Mouse (Mus musculus): ENCODE data around the gene Pdcd5.

The Pdcd5 gene

DNA sequence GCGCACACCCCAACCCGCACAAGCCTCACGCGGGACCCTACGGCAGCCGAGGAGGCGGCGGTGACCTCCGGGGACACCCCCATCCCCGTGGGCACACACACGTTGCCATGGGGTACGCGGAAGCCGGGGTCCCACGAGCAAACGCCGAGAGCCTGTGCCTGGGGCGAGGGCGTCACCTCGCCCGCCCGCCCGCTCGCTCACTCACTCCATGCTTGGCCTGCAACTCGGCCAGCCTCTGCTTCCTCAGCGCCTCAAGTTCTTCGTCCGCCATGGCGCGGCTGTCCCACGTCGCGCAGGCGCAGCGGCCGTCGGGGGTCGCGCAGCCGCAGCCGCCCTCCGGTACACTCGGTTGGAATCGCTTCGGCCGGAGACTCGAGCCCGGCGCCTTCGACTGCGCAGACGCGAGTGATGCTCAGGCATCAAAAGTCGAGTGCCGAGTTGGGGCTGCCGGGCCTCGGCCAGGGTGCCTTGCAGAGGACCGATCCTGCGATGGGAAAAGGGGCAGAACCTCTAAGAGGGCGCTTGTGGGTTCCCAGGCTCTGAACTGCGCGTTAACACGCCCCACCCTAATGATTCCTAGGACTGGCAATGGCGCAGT is at the start of gene Pdcd5:
TSS of gene Pdcd5 (minus strand) at position 421 of the 598 bp plus-strand sequence.
- peak; percentile 97 for DNase-seq (ENCODE audit: low read depth, low spot score)

DNA sequence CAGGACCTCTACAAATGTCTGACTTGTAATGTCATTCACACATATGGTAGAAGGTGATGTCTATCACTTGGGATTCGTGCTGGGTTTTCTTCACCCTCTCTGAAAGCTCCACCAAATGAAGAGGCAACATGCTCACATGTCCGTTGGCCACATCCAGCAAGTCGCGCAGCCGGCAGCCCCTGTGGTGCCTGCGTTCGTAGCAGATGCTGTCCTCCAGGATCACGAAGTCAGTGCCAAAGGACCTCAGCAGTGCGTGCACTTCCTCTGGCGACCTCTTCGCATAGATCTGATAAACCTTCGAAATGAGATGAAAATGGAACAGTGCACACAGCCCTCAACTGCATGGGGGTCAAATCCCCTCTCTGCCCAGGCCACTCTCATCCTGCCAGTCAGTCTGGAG is 45.3 kb upstream of the Pdcd5 start:
- DNase-seq (ENCODE audit: low read depth, low spot score), result no peak

DNA sequence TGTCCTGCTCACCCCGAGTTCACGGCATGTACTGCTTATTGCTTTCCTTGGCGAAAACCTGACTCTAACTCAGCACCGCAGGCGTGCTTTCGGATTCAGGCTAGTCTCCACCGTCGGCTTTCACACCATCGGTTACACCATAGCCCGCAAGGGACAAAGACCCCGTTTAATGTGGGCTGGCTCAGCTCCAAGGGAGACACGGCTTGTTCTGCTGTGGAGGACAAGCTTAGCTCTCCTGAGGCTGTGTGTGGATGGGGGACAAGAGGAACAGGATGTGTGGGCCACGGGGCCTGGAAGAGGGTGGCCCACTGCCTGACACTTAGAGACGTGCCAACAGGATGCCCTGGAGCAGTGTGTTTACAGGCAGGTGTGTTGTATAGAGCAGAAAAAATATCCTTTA is 44.8 kb upstream of the Pdcd5 start:
- no peak for DNase-seq (ENCODE audit: low read depth, low spot score)

DNA sequence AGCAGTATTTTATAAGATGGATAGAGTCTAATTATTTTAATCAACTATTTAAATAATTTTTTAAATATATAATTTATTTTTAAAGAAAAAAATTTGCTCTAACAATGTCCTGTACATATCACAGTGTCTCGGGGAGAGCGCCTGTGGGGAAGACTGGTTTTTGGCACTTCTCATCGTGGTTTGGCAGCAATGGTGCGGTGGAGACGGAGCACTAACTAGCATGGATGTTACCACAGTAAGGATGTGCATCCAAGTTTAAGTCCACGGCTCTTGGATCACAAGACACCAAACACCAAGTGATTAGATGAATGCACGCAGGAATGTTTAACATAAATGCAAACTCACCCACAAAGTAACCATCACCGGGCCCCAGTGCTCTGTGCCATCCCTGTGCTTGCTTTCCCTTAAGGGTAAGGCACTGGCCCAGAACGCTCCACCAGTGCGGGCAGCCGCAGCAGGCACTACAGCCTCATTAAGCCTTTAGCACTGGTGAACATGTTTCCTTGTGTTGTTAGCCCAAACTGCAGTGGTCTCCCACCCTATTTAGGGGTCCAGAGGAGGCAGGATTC is 41.5 kb upstream of the Pdcd5 start:
- no peak for DNase-seq (ENCODE audit: low read depth, low spot score)

DNA sequence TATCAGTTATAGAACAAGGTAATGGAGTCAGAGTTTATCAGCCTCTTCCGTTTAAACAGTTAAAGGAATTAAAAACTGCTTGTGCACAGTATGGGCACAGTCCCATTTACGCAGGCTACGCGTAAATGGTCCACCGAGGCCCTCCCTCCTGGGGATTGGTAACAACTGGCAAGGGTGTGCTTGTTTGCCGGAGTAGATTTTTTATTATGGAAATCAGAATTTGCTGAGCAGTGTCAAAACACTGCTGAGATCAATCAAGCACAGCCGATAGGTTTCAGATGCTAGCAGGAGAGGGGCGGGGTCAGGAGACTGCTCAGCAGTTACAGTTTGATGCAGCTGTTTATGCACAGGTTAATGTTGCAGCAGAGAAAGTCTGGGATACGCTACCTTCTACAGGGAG is 41.0 kb upstream of the Pdcd5 start:
- DNase-seq (ENCODE audit: low read depth, low spot score), result no peak

DNA sequence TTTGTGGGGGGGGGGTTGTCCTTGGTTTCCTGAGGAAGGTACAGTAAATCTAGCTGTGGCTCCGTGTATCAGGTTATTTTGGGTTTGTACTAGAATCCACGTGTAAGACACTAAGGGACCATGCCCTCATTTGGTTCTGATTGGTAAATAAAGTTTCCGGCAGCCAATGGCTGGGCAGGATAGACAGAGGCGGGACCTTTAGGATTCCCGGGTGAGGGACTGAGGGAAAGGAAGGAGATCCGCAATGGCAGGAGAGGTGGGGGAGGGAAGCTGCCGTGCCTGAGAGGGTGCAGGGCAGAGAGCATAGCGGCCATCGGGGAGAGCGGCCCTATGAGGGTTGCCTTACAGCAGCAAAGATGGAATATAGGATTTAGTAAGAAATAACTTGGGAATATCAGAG is 39.9 kb upstream of the Pdcd5 start:
- no peak for DNase-seq (ENCODE audit: low read depth, low spot score)

DNA sequence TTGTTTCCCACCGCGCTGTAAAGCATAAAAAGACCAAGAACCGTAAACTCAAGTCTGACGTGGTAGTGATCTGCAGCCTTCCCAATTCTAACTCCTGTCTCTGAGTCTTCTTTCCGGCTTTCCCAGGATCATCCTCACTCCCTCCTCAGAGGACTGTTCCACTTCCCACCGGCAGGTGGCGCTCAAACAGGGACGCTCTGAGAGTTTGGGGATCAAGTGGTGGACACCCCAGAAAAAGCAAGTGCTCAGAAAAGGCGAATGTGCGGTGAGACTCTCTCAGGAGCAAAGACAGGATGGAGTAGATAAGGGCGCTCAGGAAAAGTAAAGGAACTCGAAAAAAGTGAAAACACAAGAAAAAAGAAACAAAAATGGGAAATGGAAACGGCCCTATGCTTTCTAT is 39.4 kb upstream of the Pdcd5 start:
- no peak for DNase-seq (ENCODE audit: low read depth, low spot score)

DNA sequence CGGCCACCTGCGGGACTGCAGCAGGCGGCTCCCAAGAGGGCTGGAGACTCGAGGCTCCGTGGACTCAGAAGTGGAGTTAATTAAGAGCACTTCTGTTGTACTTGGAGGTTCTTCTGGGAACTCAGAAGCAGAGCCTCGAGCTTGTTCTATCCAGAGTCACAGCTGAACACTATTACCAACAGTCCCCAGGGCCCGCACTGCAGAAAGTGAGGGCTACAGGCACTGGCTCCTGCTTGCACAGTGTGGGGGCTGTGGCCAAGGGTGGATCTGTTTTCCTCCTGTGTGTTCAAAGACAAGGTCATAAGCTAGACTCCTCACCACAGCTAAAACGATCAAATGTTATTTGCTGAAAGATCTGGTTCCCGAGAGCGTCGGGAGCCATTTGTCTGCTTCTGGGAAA is 38.9 kb upstream of the Pdcd5 start:
- no peak for DNase-seq (ENCODE audit: low read depth, low spot score)

DNA sequence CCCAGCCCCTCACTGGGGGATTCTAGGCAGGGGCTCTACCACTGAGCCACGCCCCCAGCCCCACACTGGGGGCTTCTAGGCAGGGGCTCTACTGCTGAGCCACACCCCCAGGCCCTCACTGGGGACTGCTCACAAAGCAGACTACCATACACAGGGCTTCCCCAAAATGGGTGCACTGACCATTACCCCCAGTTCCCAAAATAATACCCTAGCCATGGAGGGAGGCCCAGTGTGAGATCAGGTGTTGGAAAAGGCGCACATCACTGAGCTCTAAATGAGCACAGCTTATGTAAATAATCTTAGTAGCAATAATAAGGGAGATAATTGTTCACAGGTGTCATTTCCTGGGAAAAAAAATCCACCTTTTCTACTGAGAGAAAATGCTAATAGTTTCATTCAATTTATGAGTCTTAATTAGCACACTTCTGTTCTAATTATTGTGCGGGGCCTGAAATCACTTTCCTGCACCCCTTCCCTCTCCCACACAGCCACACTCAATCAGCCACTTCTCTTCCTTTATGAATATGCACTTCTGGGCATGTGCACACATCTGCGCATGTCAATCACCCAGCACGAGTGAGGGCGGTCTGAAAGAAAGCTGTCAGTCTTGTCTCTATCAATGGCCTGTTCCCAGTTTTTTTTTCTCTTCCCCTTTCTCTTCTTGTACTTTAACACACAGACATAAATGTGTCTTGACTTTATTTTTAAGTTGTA is 36.2 kb upstream of the Pdcd5 start:
- DNase-seq (ENCODE audit: low read depth, low spot score), result no peak

DNA sequence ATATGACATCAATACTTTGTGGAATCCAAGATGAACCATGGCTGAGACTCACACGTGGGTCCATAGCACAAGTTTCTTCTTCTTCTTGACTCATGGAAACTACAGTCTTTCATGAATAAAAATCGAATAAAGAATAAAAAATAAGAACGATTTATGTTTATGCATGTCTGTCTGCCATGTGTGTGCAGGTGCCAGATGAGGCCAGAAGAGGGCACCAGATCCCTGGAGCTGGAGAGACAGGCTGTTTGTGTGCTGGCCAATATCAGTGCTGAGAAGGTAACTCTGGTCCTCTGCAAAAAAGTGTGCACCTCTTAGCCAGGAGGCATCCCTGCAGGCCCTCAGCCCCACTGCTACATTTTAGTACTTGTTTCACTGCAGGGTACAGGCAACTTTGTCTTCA is 34.2 kb upstream of the Pdcd5 start:
- no peak for DNase-seq (ENCODE audit: low read depth, low spot score)

DNA sequence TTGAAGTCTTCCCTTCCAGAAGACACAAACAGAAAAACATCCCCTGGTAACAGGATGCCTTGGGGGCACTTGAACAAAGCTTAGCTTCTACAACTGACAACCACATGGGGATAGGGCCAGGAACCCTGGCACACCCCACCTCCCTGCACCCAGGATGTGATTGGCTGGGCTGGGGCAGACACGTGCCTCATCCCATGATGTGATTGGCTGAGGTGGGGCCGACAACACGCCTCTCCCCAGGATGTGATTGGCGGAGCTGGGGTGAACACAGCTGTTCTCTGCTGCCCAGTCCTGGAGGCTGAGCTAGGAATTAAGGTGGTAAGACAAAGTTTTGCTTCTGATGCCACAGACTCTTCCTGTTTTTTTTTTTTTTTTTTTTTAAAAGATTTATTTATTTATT is 31.7 kb upstream of the Pdcd5 start:
- DNase-seq (ENCODE audit: low read depth, low spot score), result no peak

DNA sequence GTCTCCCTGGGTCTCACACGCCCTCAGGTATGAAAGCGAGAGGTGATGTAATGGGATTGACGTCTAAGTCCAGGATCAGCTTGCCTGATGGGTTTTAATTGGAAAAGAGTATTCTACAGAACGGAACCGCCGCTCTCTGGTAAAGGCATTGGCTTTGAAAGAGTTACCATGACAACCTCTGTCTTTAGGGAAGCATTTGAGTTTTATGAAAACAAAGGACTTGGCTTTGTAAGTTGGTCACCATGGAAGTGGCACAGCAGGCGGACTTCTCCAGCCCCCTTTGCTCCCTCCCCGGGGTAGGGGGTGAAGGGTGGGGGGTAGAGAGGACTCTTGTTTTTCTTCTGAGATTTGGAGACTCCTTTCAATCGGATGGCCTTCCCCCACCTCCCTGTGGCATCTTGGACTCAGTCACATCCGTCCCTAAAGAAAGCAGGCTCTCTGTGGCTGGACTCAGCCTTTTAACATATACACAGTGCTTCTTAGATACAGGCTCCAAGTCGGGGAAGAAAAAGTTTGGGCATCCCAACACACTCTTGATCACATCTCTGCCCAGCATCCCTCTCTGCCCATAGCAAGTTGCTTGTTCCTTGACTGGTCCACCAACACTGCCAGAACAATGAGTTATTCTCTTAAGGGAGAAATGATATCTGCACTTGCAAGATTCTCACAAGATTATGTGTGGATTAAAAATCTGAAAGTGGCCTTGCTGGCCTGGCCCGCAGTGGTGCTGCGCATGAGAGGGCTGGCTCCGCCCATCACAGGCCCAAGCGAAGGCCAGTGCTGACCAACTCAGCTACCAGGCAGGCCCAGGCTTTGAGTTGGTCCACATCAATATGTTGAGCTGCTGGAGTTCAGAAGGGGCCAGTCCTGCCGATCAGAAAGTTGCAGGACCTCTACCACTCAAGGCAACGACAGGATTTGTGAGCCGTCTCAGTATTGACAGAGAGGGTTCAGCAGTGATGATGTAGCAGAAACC is 21.0 kb upstream of the Pdcd5 start:
- no peak for DNase-seq (ENCODE audit: low read depth, low spot score)

DNA sequence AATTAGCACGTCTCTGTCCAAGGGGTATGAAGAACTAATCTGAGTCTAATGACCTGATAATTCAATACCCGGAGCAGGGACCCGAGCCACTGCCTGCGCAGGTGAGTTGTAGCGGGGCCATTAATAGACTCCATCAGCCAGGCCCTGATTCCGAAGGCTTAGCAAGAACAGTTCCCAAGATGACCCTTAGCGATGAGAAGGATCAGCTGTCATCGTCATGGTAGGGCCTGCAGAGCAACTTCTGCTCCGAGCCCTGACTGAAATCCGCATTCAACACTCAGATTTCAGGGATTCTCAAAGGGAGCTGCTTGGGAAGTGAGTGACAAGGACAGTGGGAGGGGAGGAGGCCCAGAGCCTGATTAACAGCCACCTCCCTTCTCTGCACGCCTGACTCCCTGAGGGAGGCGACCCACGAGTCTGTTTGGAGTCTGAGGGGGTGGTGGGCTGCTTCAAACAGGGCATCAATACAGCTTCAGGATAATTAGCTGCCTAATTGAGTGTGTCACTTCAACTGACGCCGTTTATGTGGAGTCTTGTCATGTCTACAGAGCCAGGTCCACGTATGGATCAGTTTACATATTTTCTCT is 16.6 kb upstream of the Pdcd5 start:
- no peak for DNase-seq (ENCODE audit: low read depth, low spot score)

DNA sequence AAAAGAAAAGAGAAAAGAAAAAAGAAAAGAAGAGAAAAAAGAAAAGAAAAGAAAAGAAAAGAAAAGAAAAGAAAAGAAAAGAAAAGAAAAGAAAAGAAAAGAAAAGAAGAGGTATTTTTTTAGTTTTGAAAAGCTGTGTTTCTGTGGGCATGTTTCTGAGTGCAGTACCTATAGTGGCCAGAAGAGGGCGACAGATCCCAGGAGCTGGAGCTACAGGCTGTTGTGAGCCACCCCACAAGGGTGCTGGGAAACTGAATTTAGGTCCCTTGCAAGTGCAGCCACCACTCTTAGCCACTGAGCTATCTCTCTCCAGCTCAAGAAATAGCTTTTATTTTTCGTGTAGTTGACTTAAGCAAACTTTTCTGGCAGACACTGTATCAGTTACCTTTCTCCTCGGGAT is 11.9 kb upstream of the Pdcd5 start:
- no peak for DNase-seq (ENCODE audit: low read depth, low spot score)

DNA sequence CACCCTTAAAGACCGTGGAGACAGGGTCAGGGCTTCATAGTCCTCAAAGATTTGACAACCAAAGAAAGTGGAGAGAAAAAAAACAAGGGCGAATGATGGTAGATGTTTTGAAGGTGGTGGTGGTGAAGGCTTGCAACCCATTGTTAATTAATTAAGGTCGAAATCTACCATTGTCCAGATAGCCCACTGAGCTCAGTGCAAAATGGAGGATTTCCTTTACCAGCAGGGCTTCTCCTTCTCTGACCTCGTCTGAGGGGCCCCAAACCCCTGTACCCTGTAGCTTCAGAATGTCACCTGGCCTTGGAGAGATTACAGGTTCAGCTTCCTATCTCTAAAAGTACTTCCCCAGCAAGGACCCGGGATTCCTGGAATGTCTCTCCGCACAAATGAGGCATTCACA is 10.5 kb upstream of the Pdcd5 start:
- no peak for DNase-seq (ENCODE audit: low read depth, low spot score)

DNA sequence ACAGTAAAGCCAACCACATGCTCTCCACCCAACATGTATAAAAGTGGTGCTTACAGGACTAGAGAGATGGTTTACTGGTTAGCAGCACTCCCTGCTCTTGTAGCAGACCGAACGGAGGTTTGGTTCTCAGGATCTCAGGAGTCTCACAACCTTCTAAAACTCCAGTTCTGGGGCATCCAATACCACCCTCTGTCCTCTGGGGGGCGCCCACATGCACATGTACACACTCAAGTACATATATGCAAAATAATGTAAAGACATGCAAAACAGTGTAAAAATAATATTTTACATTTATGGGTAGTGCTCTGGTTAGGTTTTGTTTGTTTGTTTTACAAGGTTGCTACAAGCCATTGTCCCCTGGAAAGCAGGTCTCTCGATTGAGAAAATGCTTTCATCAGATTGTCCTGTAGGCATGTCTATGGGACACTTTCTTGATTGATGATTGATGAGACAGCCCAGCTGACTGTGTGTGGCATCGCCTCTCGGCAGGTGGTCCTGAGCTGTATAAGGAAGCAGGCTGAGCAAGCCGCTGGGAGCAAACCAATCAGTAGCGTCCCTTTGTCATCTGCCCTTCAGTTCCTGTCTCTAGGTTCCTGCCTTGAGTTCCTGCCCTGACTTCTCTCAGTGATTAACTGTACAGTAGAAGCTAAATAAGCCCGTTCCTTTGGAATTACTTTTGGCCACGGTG is 4.4 kb upstream of the Pdcd5 start:
- DNase-seq (ENCODE audit: low read depth, low spot score), result no peak

DNA sequence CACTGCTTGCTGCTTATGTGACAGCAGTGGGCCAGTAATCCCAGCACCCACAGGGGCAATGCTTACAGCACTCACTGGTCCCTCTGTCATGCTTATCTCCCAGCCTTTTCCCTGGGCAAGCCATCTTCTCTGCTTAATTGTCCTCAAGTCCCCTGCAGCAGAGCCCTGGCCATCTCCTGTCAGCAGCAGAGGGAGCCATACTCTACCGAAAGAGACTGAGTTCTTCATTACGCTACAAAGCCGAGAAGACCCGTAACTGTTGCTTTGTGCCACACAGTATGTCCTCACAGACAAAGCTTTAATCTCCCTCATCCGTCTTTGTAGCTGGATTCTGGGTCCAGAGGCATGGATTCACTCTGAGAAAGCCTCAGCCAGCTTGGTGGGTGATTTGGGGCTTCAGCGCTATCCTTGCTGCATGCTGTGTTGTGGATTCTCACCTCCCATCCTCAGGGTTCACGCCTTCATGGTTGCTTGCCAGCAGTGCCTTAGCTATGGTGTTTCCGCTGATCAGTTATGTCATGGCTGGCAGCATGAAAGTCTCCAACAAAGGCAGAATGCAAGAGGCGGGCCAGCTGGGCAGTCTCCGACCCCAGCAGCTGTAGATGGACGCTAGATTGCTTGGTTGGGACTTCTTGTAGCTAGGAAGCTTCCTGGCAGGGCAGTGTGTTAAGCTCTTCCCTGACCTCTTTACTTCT is 3.5 kb upstream of the Pdcd5 start:
- no peak for DNase-seq (ENCODE audit: low read depth, low spot score)

DNA sequence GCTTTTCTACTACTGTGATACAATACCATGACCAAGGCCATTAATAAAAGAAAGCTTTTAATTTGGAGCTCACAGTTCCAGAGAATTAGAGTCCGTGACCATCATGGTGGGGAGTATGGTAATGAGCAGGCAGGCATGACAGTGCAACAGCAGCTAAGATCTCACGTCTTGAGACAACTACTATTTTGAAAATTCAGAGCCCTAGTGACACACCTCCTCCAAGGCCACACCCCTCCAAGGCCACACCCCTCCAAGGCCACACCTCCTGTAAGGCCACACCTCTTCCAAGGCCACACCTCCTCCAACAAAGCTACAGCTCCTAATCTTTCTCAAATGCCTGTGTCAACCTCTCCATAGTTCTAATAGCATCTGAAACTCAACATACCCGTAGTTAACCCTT is 1.8 kb upstream of the Pdcd5 start:
- DNase-seq (ENCODE audit: low read depth, low spot score), result peak; percentile 11

DNA sequence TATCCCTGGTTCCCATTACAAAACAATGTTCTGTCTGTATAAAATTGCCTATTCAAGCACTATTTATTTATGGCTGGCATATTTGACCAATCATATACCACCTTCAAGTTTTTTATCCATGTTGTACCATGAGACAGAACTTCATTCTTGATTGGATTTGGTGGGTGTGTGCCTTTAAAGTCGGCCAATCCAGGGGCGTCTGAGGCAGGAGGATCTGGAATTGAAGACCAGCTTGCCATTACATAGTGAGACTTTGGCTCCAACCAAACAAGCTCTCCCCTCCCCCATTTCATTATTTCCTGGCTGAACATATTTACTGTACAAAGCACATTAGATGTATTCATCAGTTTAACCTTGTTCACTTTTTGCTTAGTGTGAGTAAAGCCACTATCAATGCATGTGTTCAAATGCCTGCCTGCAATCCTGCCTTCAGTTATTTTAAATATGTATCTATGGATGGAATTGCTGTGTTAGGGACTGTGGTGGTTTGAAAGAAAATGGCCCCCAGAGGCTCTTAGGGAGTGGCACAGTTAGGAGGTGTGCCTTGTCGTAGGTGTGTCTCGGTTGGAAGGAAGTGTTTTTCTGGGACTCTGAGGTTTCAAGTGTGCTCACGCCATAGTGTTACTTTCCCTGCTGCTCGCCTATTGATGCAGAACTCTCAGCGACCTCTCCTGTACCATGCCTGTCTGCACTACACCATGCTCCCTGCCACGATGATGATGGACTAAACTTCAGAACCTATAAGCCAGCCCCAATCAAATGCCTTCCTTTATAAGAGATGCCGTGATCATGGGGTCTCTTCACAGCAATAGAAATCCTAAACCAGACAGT is 1.1 kb upstream of the Pdcd5 start:
- DNase-seq (ENCODE audit: low read depth, low spot score), result no peak
